Mouse (Mus musculus) kidney, embryonic 14.5 days (tissue): ENCODE measurements around the gene Trim42. TPM values are rescaled to one million over a fixed set of nuclear protein-coding genes. Genes with fewer than 3 reads are reported as not detected.

Source experiments
- ATAC-seq: fragments of 200-750 bp; cut with Nextera tagmentation; 2 replicates; pipeline ENCODE4 v1.8.0; 2017; ENCODE audit warnings: moderate number of reproducible peaks, mild to moderate bottlenecking, moderate TSS enrichment, moderate library complexity; ENCODE audit not compliant: low FRiP score, low TSS enrichment
- H3K27ac ChIP-seq: fragments of 300-500 bp; sonication (generic); 2 replicates; pipeline ENCODE4 v1.5.1; 2014; ENCODE audit warnings: low read depth, mild to moderate bottlenecking, low read length, moderate library complexity, mixed read lengths
- H3K27me3 ChIP-seq: fragments of 300-500 bp; sonication (generic); 2 replicates; pipeline ENCODE4 v1.6.1; 2014; ENCODE audit warnings: mild to moderate bottlenecking, low read length; ENCODE audit not compliant: control insufficient read depth, insufficient read depth
- H3K36me3 ChIP-seq: fragments of 300-500 bp; sonication (generic); 2 replicates; pipeline ENCODE4 v1.6.1; 2014; ENCODE audit warnings: low read length, mixed read lengths; ENCODE audit not compliant: control insufficient read depth, insufficient read depth
- H3K4me1 ChIP-seq: fragments of 300-500 bp; sonication (generic); 2 replicates; pipeline ENCODE4 v1.6.1; 2014; ENCODE audit warnings: low read length, mixed read lengths; ENCODE audit not compliant: control insufficient read depth, insufficient read depth
- H3K4me2 ChIP-seq: fragments of 300-500 bp; sonication (generic); replicated peaks from 2 replicates; pipeline ENCODE4 v1.6.1; 2014; ENCODE audit warnings: low read depth, mild to moderate bottlenecking, low read length
- H3K4me3 ChIP-seq: fragments of 300-500 bp; sonication (generic); 2 replicates; pipeline ENCODE4 v1.5.1; 2014; ENCODE audit warnings: mild to moderate bottlenecking, low read length
- H3K9ac ChIP-seq: fragments of 300-500 bp; sonication (generic); 2 replicates; pipeline ENCODE4 v1.6.1; 2014; ENCODE audit warnings: low read depth, mild to moderate bottlenecking, low read length, moderate library complexity
- H3K9me3 ChIP-seq: fragments of 300-500 bp; sonication (generic); 2 replicates; pipeline ENCODE4 v1.6.1; 2016; ENCODE audit warnings: low read length; ENCODE audit not compliant: control insufficient read depth
- WGBS: fragments of 180-500 bp; shearing (Covaris S2); extraction: QIAGEN DNeasy Blood & Tissue Kit; methylation state at CpG from one replicate; pipeline ENCODE4 v1.1.7; 2014; 5-methylcytosine and 5-hydroxymethylcytosine counted together
- polyA plus RNA-seq: library from polyadenylated mRNA; unstranded; fragments of >200 nt; fragmentation: Nextera tagmentation; extraction: Ambion mirVana; gene quantifications from 2 replicates; pipeline ENCODE4 v1.2.1, GENCODE M21; 2014

Gene Trim42
- polyA plus RNA-seq, 1 experiment from 2014 or later = not detected

DNA sequence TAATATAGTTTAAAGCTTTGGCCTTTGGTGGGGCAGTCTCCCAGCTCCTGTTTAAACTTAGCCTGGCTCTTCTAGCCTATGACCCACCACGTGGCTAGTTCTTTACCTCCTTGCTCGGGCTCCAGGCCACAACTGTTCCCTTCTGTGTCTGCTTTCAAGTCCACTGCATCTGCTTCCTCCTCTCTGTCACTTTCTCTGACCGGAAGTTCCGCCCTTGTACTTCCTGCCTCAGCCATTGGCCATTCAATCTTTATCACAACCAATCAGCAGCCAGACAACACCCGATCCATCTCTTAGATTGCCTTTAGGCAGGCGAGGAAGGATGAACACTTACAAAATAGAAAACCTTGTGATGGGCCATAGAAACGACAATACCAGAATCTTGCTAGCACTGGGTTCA lies 58.1 kb downstream of the Trim42 start:
- no peak for ATAC-seq
- WGBS = 83% methylated on average over 7 of the region's 7 CpGs
- no peaks in the 10 kb centered on the region for H3K9me3 ChIP-seq

DNA sequence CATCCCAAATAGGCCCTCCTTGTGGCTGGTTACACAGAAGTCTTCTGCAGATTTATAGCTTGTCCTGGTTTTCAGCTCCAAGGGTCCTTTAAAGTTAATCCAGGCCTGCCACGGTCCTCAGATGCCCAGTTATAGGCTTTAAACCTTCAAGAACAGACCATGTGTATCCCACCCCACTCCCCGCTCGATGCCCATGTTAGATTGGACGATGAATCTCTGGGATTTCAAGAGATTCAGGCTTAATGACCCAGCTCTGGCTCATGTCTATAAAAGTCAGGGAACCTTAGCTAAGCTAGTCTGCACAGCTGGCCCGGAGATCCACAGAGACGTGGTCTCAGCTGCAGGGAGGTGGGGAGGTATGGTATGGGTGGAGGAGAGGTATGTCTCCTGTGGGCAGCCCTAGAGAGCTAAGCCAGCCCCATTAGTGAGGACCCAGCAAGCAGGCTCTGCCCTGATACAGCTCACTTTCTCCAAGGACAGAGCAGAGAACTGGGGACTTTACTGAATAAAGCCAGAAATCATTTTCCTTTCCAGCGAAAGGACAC lies 60.2 kb downstream of the Trim42 start:
- H3K4me2 ChIP-seq = no peak overlapping the region

More for the DNA sequence above, 58.1 kb downstream of the Trim42 start:
- Histone ChIP-seq H3K27me3 (no peaks in the 10 kb centered on the region), H3K36me3 (no peaks in the 10 kb centered on the region), H3K4me2 (no peak overlapping the region), H3K4me3 (no peak overlapping the region), H3K4me1 (no peaks in the 10 kb centered on the region), H3K9ac (no peak overlapping the region), H3K27ac (no peak overlapping the region)

DNA sequence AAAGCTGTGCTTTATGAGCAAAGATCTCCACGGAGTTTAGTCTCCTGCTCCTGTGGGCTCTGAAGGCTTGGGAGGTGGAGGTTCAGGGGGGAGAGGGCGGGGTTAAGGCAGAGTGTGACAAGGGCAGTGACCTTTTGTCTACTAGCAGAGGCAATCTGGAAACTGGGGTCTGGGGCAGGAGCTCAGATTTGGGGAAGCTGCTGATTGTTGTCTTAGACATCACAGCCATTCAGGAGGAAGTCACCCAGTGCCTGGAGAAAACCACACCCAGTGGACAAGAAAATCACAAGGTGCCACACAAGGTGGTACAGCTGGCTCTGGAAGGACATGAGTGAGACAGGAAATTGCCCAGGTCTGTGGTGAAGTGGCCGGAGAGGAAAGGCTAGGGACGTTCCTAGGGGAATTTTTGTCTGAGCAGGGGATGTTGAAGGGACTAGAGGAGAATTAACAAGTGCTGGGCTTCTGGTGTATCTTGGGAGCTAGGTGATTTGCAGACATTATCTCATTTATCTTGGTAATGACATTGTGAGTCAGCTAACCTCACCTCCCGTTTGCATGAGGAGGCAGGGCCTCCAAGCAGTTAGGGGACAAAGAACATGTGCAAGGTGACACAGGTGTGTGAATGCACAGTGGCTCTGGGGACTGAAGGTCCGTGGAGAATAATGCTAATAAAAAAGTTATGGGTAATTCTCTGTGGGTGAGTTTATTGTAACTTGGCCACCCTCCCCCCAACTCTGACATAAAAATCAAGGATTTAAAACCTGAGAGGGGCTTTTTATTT lies 61.9 kb downstream of the Trim42 start:
- Histone ChIP-seq H3K27me3 (no peaks in the 10 kb centered on the region), H3K4me3 (no peak overlapping the region), H3K27ac (no peak overlapping the region), H3K36me3 (no peaks in the 10 kb centered on the region), H3K9me3 (no peaks in the 10 kb centered on the region), H3K4me2 (no peak overlapping the region), H3K4me1 (no peaks in the 10 kb centered on the region), H3K9ac (no peak overlapping the region)
- 34% methylated on average over 6 of the region's 6 CpGs for WGBS
- ATAC-seq = no peak

More for the DNA sequence above, 60.2 kb downstream of the Trim42 start:
- no peaks in the 10 kb centered on the region for H3K4me1 ChIP-seq
- no peak overlapping the region for H3K4me3 ChIP-seq
- H3K27ac ChIP-seq = no peak overlapping the region
- H3K36me3 ChIP-seq = no peaks in the 10 kb centered on the region
- ATAC-seq = peak; percentile 80
- WGBS = 44% methylated on average over 7 of the region's 7 CpGs
- H3K27me3 ChIP-seq = no peaks in the 10 kb centered on the region
- H3K9me3 ChIP-seq = no peaks in the 10 kb centered on the region
- H3K9ac ChIP-seq = no peak overlapping the region
